Mouse (Mus musculus) midbrain, embryonic 12.5 days (tissue): ENCODE measurements around the gene Gipc2. TPM values are rescaled to one million over a fixed set of nuclear protein-coding genes. Genes with fewer than 3 reads are reported as not detected.

ENCODE experiments used
- ATAC-seq: fragments of 200-750 bp; cut with Nextera tagmentation; 2 replicates; pipeline ENCODE4 v1.8.0; 2017; ENCODE audit warnings: low read depth, moderate TSS enrichment, moderate library complexity; ENCODE audit not compliant: low FRiP score
- H3K27ac ChIP-seq: fragments of 300-500 bp; sonication (generic); replicated peaks from 2 replicates; pipeline ENCODE4 v1.5.1; 2016; ENCODE audit warnings: mild to moderate bottlenecking
- H3K27me3 ChIP-seq: fragments of 300-500 bp; sonication (generic); 2 replicates; pipeline ENCODE4 v1.6.1; 2016; ENCODE audit warnings: mild to moderate bottlenecking
- H3K36me3 ChIP-seq: fragments of 300-500 bp; sonication (generic); 2 replicates; pipeline ENCODE4 v1.6.1; 2016
- H3K4me1 ChIP-seq: fragments of 300-500 bp; sonication (generic); 2 replicates; pipeline ENCODE4 v1.6.1; 2016
- H3K4me2 ChIP-seq: fragments of 300-500 bp; sonication (generic); replicated peaks from 2 replicates; pipeline ENCODE4 v1.6.1; 2016; ENCODE audit warnings: mild to moderate bottlenecking, moderate library complexity
- H3K4me3 ChIP-seq: fragments of 300-500 bp; sonication (generic); 2 replicates; pipeline ENCODE4 v1.5.1; 2016; ENCODE audit warnings: mild to moderate bottlenecking
- H3K9ac ChIP-seq: fragments of 300-500 bp; sonication (generic); replicated peaks from 2 replicates; pipeline ENCODE4 v1.6.1; 2016; ENCODE audit warnings: mild to moderate bottlenecking, moderate library complexity
- H3K9me3 ChIP-seq: fragments of 300-500 bp; sonication (generic); 2 replicates; pipeline ENCODE4 v1.6.1; 2016; ENCODE audit warnings: mild to moderate bottlenecking
- WGBS: fragments of 180-500 bp; shearing (Covaris S2); methylation state at CpG from one replicate; pipeline ENCODE4 v1.1.7; 2016; 5-methylcytosine and 5-hydroxymethylcytosine counted together
- polyA plus RNA-seq: library from polyadenylated mRNA; unstranded; fragments of >200 nt; fragmentation: Nextera tagmentation; extraction: Ambion mirVana; gene quantifications from 2 replicates; pipeline ENCODE4 v1.2.1, GENCODE M21; 2016

The Gipc2 gene
- polyA plus RNA-seq, 1 experiment from 2014 or later, result 1.5 TPM

GRCm38 (mm10) chr3:152046895-152047294 lies 119.1 kb downstream of the Gipc2 start:
- Histone ChIP-seq H3K27ac (no peak overlapping the region), H3K4me2 (no peak overlapping the region), H3K4me1 (no peaks in the 10 kb centered on the region), H3K36me3 (no peaks in the 10 kb centered on the region), H3K9me3 (no peaks in the 10 kb centered on the region), H3K9ac (no peak overlapping the region), H3K4me3 (no peak overlapping the region), H3K27me3 (no peaks in the 10 kb centered on the region)
- WGBS, result 84% methylated on average over 3 of the region's 3 CpGs
- no peak for ATAC-seq

Other genes starting within 250 kb of the Gipc2 start
- 27.4 and 31.2 TPM in 2 replicates for gene Dnajb4, start 44.1 kb upstream of the Gipc2 start, polyA plus RNA-seq
- 393 and 419 TPM in 2 replicates for gene Fubp1, start 44.2 kb upstream of the Gipc2 start, polyA plus RNA-seq
- 5.4 and 7.0 TPM in 2 replicates for gene Nexn, start 100.1 kb upstream of the Gipc2 start, polyA plus RNA-seq
- 24.2 and 25.8 TPM in 2 replicates for gene Miga1, start 174.2 kb upstream of the Gipc2 start, polyA plus RNA-seq
- 72.1 and 75.1 TPM in 2 replicates for gene Usp33, start 180.2 kb upstream of the Gipc2 start, polyA plus RNA-seq
- gene Zzz3, start 229.2 kb upstream of the Gipc2 start, polyA plus RNA-seq, result 51.1 and 55.4 TPM in 2 replicates